Mouse (Mus musculus) heart, postnatal 0 days (tissue): Measurements from ENCODE around the gene Plk2. TPM values are rescaled to one million over a fixed set of nuclear protein-coding genes. Genes with fewer than 3 reads are reported as not detected.

Experiments used
- ATAC-seq: fragments of 200-750 bp; cut with Nextera tagmentation; 2 replicates; pipeline ENCODE4 v1.8.0; 2017; ENCODE audit warnings: low read depth, moderate number of reproducible peaks, moderate library complexity; ENCODE audit not compliant: insufficient read depth
- DNase-seq: peaks from one replicate; pipeline ENCODE4 v3.0.0-alpha.2; 2016; ENCODE audit warnings: low spot score
- H3K27ac ChIP-seq: fragments of 300-500 bp; sonication (generic); 2 replicates; pipeline ENCODE4 v1.5.1; 2014; ENCODE audit warnings: low read depth, mild to moderate bottlenecking
- H3K27me3 ChIP-seq: fragments of 300-500 bp; sonication (generic); 2 replicates; pipeline ENCODE4 v1.6.1; 2014; ENCODE audit warnings: low read length, mixed read lengths; ENCODE audit not compliant: control insufficient read depth, insufficient read depth
- H3K36me3 ChIP-seq: fragments of 300-500 bp; sonication (generic); replicated peaks from 2 replicates; pipeline ENCODE4 v1.6.1; 2014; ENCODE audit warnings: low read length, mixed read lengths; ENCODE audit not compliant: control insufficient read depth, insufficient read depth
- H3K4me1 ChIP-seq: fragments of 300-500 bp; sonication (generic); 2 replicates; pipeline ENCODE4 v1.6.1; 2014; ENCODE audit warnings: antibody characterized with exemption; ENCODE audit not compliant: control insufficient read depth, insufficient read depth
- H3K4me2 ChIP-seq: fragments of 300-500 bp; sonication (generic); 2 replicates; pipeline ENCODE4 v1.6.1; 2014; ENCODE audit warnings: low read depth, mild to moderate bottlenecking, low read length, moderate library complexity
- H3K4me3 ChIP-seq: fragments of 300-500 bp; sonication (generic); 2 replicates; pipeline ENCODE4 v1.5.1; 2014; ENCODE audit warnings: low read depth, low read length
- H3K9ac ChIP-seq: fragments of 300-500 bp; sonication (generic); replicated peaks from 2 replicates; pipeline ENCODE4 v1.6.1; 2014; ENCODE audit warnings: low read depth, low read length, mixed read lengths
- H3K9me3 ChIP-seq: fragments of 300-500 bp; sonication (generic); replicated peaks from 2 replicates; pipeline ENCODE4 v1.6.1; 2016; ENCODE audit warnings: low read length; ENCODE audit not compliant: control insufficient read depth
- CTCF ChIP-seq: IDR thresholded peaks from 2 replicates; pipeline ENCODE4 v1.5.1; 2016; ENCODE audit warnings: antibody characterized with exemption, control low read depth, low read depth
- EP300 ChIP-seq: IDR thresholded peaks from 2 replicates; pipeline ENCODE4 v1.6.1; 2016; ENCODE audit warnings: antibody characterized with exemption, low read depth
- WGBS: fragments of 180-500 bp; shearing (Covaris S2); extraction: QIAGEN DNeasy Blood & Tissue Kit; methylation state at CpG from one replicate; pipeline ENCODE4 v1.1.7; 2014; 5-methylcytosine and 5-hydroxymethylcytosine counted together
- polyA plus RNA-seq: library from polyadenylated mRNA; unstranded; fragments of >200 nt; fragmentation: Nextera tagmentation; extraction: Ambion mirVana; gene quantifications from 2 replicates; pipeline ENCODE4 v1.2.1, GENCODE M21; 2015
- total RNA-seq: library from RNA; depleted of rRNA; stranded (reverse); fragments of >200 nt; gene quantifications from 2 replicates; pipeline ENCODE4 v1.2.3, GENCODE M21; 2014; ENCODE audit warnings: low replicate concordance; rRNA removed

Gene Plk2
- total and polyA plus RNA-seq, 2 experiments from 2014 or later: 54.9 to 85.4 TPM

GRCm38 (mm10) chr13:110446434-110446833, 51.6 kb downstream of the Plk2 start:
- 61% methylated on average over 6 of the region's 6 CpGs for WGBS
- Histone ChIP-seq H3K4me2 (no peak overlapping the region), H3K27ac (no peak overlapping the region), H3K4me3 (no peak overlapping the region), H3K27me3 (no peaks in the 10 kb centered on the region), H3K9me3 (no peaks in the 10 kb centered on the region), H3K9ac (no peak overlapping the region), H3K36me3 (no peaks in the 10 kb centered on the region), H3K4me1 (peaks cover 25% of the 10 kb centered on the region)
- no peak for ATAC-seq
- DNase-seq: no peak
- TF ChIP-seq EP300: no peak
- no peak for TF ChIP-seq CTCF

GRCm38 (mm10) chr13:110450056-110450455, 55.2 kb downstream of the Plk2 start:
- Histone ChIP-seq H3K36me3 (no peaks in the 10 kb centered on the region), H3K27me3 (no peaks in the 10 kb centered on the region), H3K9ac (no peak overlapping the region), H3K27ac (no peak overlapping the region), H3K9me3 (no peaks in the 10 kb centered on the region), H3K4me1 (peaks cover 10% of the 10 kb centered on the region), H3K4me3 (no peak overlapping the region), H3K4me2 (no peak overlapping the region)
- DNase-seq (no peak), ATAC-seq (no peak)
- WGBS: 35% methylated on average over 4 of the region's 4 CpGs
- TF ChIP-seq CTCF (no peak), EP300 (no peak)

Other genes starting within 250 kb of the Plk2 start
- 0.04 and 0.08 TPM in 2 replicates for gene Rab3c, start 114.0 kb upstream of the Plk2 start, total RNA-seq
- gene Rab3c, start 114.0 kb upstream of the Plk2 start, polyA plus RNA-seq: 0.56 and 0.60 TPM in 2 replicates
- gene Gapt, start 37.8 kb upstream of the Plk2 start, total RNA-seq: not detected in 2 replicates
- 0.10 TPM in 1 of 2 replicates, not detected in the other for gene Gapt, start 37.8 kb upstream of the Plk2 start, polyA plus RNA-seq